Mouse (Mus musculus) brain, embryonic 14.5 days (tissue): Measurements from ENCODE around the gene Uevld.

Experiments
- CTCF ChIP-seq: fragments of 200-500 bp; IDR thresholded peaks from 2 replicates; pipeline ENCODE4 v1.5.1; 2012; ENCODE audit warnings: inconsistent platforms, mild to moderate bottlenecking, moderate library complexity, borderline replicate concordance; ENCODE audit not compliant: insufficient read depth, insufficient read length; ENCODE audit errors: extremely low read depth
- POLR2A ChIP-seq: fragments of 200-500 bp; IDR thresholded peaks from 2 replicates; pipeline ENCODE4 v1.6.1; 2012; ENCODE audit warnings: mild to moderate bottlenecking, inconsistent platforms, borderline replicate concordance; ENCODE audit not compliant: poor library complexity, insufficient read depth, insufficient read length, severe bottlenecking; ENCODE audit errors: extremely low read depth

DNA sequence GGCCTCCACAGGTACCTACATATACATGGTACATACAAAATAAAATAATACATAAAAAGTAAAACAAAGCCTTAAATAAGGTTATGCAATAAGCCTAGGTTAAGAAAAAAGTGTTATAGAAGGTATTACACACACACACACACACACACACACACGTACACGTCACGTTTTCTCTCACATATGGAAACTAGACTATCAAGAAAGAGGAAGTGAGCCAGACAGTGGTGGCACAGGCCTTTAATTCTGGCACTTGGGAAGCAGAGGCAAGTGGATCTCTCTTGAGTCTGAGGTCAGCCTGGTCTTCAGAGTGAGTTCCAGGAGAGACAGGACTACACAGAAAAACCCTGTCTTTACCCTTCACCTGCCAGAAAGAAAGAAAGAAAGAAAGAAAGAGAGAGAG lies 62.8 kb downstream of the Uevld start:
- TF ChIP-seq CTCF = no peak
- no peak for TF ChIP-seq POLR2A
